Mouse (Mus musculus) lung, adult 2 months (tissue): ENCODE data around the gene S100a3. TPM values are rescaled to one million over a fixed set of nuclear protein-coding genes. Genes with fewer than 3 reads are reported as not detected.

ENCODE experiments used
- DNase-seq: peaks from one replicate; pipeline ENCODE4 v3.0.0; 2022
- H3K4me1 ChIP-seq: fragments of 200-500 bp; 2 replicates; pipeline ENCODE4 v1.6.1; 2011; ENCODE audit warnings: low read length; ENCODE audit not compliant: control insufficient read depth, insufficient read depth
- H3K4me3 ChIP-seq: fragments of 200-500 bp; replicated peaks from 2 replicates; pipeline ENCODE3; 2011; ENCODE audit warnings: low read depth, mild to moderate bottlenecking, control low read depth, low read length; ENCODE audit errors: extremely low read depth
- CTCF ChIP-seq: fragments of 200-500 bp; IDR thresholded peaks from 2 replicates; pipeline ENCODE4 v1.5.1; 2011; ENCODE audit warnings: mild to moderate bottlenecking, low read length, control low read depth; ENCODE audit not compliant: insufficient read depth
- POLR2A ChIP-seq: fragments of 200-500 bp; IDR thresholded peaks from 2 replicates; pipeline ENCODE4 v1.6.1; 2011; ENCODE audit warnings: low read depth, mild to moderate bottlenecking, control low read depth, low read length, borderline replicate concordance; ENCODE audit errors: extremely low read depth
- WGBS: fragments of 180-500 bp; shearing (Covaris S2); methylation state at CpG from one replicate; pipeline ENCODE4 v1.1.7; 2018; 5-methylcytosine and 5-hydroxymethylcytosine counted together
- polyA plus RNA-seq: library from polyadenylated mRNA; depleted of rRNA; stranded (reverse); fragments of >200 nt; gene quantifications from 2 replicates; pipeline ENCODE4 v1.2.3, GENCODE M21; 2012

The S100a3 gene
- polyA plus RNA-seq, 1 experiment = 2.3 TPM

- 62% methylated on average over 6 of the region's 6 CpGs for WGBS
- Histone ChIP-seq H3K4me1 (0 out of 2 replicates have a peak, but pooled peaks cover 2% of the 10 kb centered on the region), H3K4me3 (peak overlapping the region; percentile 49)
- TF ChIP-seq POLR2A (no peak), CTCF (no peak)
- no peak for DNase-seq
These were observed 53.8 kb downstream of the S100a3 start for GRCm38 (mm10) chr3:90614148-90614530.

- peak overlapping the region; percentile 6 for H3K4me3 ChIP-seq
- no peak for TF ChIP-seq POLR2A
These were observed 54.4 kb downstream of the S100a3 start for GRCm38 (mm10) chr3:90614611-90615251.

GRCm38 (mm10) chr3:90615415-90615814, 55.0 kb downstream of the S100a3 start:
- WGBS = 4% methylated on average over 7 of the region's 7 CpGs
- peak overlapping the region; percentile 6 for H3K4me3 ChIP-seq
- H3K4me1 ChIP-seq = 0 out of 2 replicates have a peak, but pooled peaks cover 2% of the 10 kb centered on the region
- TF ChIP-seq POLR2A = no peak
- peak; percentile 79 for TF ChIP-seq CTCF
- peak; percentile 69 for DNase-seq

More at GRCm38 (mm10) chr3:90614611-90615251, 54.4 kb downstream of the S100a3 start:
- peak; percentile 41 for DNase-seq
- H3K4me1 ChIP-seq = 0 out of 2 replicates have a peak, but pooled peaks cover 2% of the 10 kb centered on the region
- 64% methylated on average over 11 of the region's 11 CpGs for whole genome bisulfite sequencing

GRCm38 (mm10) chr3:90615911-90616310, 55.5 kb downstream of the S100a3 start:
- Histone ChIP-seq H3K4me1 (0 out of 2 replicates have a peak, but pooled peaks cover 2% of the 10 kb centered on the region), H3K4me3 (no peak overlapping the region)
- no peak for DNase-seq
- no peak for TF ChIP-seq CTCF
- TF ChIP-seq POLR2A = no peak
- 48% methylated on average over 1 of the region's 1 CpGs for WGBS

- DNase-seq = no peak
- TF ChIP-seq CTCF = 0 out of 2 replicates have a peak, but pooled peaks have one; percentile 3
- TF ChIP-seq POLR2A = no peak
- WGBS = 13% methylated on average over 1 of the region's 1 CpGs
These were observed 57.2 kb downstream of the S100a3 start for GRCm38 (mm10) chr3:90617586-90617985.

GRCm38 (mm10) chr3:90621552-90621951, 61.2 kb downstream of the S100a3 start:
- TF ChIP-seq CTCF = no peak
- TF ChIP-seq POLR2A = no peak
- WGBS = 37% methylated on average over 7 of the region's 7 CpGs

More at GRCm38 (mm10) chr3:90617586-90617985, 57.2 kb downstream of the S100a3 start:
- Histone ChIP-seq H3K4me3 (no peak overlapping the region), H3K4me1 (0 out of 2 replicates have a peak, but pooled peaks cover 2% of the 10 kb centered on the region)

GRCm38 (mm10) chr3:90623435-90624071, 63.2 kb downstream of the S100a3 start:
- 9% methylated on average over 2 of the region's 2 CpGs for WGBS
- H3K4me3 ChIP-seq = no peak overlapping the region
- no peaks in the 10 kb centered on the region; the same call in 1 of the 2 replicates for H3K4me1 ChIP-seq
- TF ChIP-seq CTCF (no peak), POLR2A (no peak)
- peak; percentile 46 for DNase-seq

More at GRCm38 (mm10) chr3:90621552-90621951, 61.2 kb downstream of the S100a3 start:
- Histone ChIP-seq H3K4me1 (no peaks in the 10 kb centered on the region; the same call in 1 of the 2 replicates), H3K4me3 (no peak overlapping the region)
- no peak for DNase-seq

- TF ChIP-seq POLR2A = no peak
- TF ChIP-seq CTCF = no peak
- DNase-seq = no peak
- Histone ChIP-seq H3K4me3 (no peak overlapping the region), H3K4me1 (no peaks in the 10 kb centered on the region; the same call in 1 of the 2 replicates)
- WGBS = 73% methylated on average over 5 of the region's 5 CpGs
These were observed 65.1 kb downstream of the S100a3 start for GRCm38 (mm10) chr3:90625496-90625895.

GRCm38 (mm10) chr3:90626266-90627021, 66.1 kb downstream of the S100a3 start:
- H3K4me1 ChIP-seq = no peaks in the 10 kb centered on the region; the same call in 1 of the 2 replicates
- TF ChIP-seq POLR2A (no peak), CTCF (no peak)
- WGBS = 45% methylated on average over 9 of the region's 9 CpGs
- no peak overlapping the region for H3K4me3 ChIP-seq
- no peak for DNase-seq

- WGBS = 81% methylated on average over 5 of the region's 5 CpGs
- Histone ChIP-seq H3K4me1 (no peaks in the 10 kb centered on the region; the same call in 1 of the 2 replicates), H3K4me3 (no peak overlapping the region)
- TF ChIP-seq POLR2A (no peak), CTCF (no peak)
- no peak for DNase-seq
These were observed 67.0 kb downstream of the S100a3 start for GRCm38 (mm10) chr3:90627366-90627765.
